Mouse (Mus musculus): Measurements from ENCODE around the gene Brinp1. TPM values are rescaled to one million over a fixed set of nuclear protein-coding genes. Genes with fewer than 3 reads are reported as not detected.
A peak's percentile ranks its signal among the peaks of the same experiment; 100 is the strongest.

Brinp1 gene
- polyA plus RNA-seq (2012; rRNA removed): 122 and 132 TPM in 2 replicates

GRCm38 (mm10) chr4:68954322-68954901 lies at the start of gene Brinp1:
Brinp1 (minus strand) TSS chr4:68954397.
- TF ChIP-seq POLR2A (IDR thresholded peaks at IDR 0.05; ENCODE audit: extremely low read depth, insufficient read depth, low read length): peak; percentile 85; the same call in 1 of the 2 replicates
- no peak for TF ChIP-seq CTCF (IDR thresholded peaks at IDR 0.05; ENCODE audit: extremely low read depth, insufficient read depth, low read length)
- Histone ChIP-seq H3K4me1 (ENCODE audit: control insufficient read depth, insufficient read depth, low read length) (no peaks in the 10 kb centered on the region), H3K27ac (ENCODE audit: insufficient read depth, low read length) (peak within 1 kb of the TSS; percentile 91), H3K4me3 (ENCODE audit: insufficient read depth, low read length) (peak within 1 kb of the TSS; percentile 91)

DNA sequence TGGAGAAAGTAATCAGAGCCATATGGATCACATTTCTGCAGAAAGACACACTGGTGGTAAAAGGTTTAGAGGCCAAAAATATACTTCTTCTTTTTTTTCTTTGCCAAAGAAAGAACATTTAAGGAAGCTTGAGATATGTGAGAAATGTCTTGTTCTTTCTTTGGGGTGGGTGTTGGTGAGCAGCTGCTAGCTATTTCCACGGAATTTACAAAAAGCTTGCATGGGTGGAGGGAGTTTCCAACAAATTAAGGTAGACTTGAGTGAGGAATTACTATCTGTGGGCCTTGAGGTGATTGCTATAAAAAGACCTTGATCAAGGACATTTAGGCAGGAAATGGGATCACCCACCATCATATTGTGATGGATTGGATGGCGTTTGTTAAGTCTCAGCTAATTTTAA lies 3.1 kb upstream of the Brinp1 start:
- Histone ChIP-seq H3K4me1 (ENCODE audit: control insufficient read depth, insufficient read depth, low read length) (no peaks in the 10 kb centered on the region), H3K27ac (ENCODE audit: insufficient read depth, low read length) (no peak overlapping the region), H3K4me3 (ENCODE audit: insufficient read depth, low read length) (no peak overlapping the region)
- TF ChIP-seq POLR2A (IDR thresholded peaks at IDR 0.05; ENCODE audit: extremely low read depth, insufficient read depth, low read length) (no peak), CTCF (IDR thresholded peaks at IDR 0.05; ENCODE audit: extremely low read depth, insufficient read depth, low read length) (no peak)

GRCm38 (mm10) chr4:68955621-68956020 lies 1.4 kb upstream of the Brinp1 start:
- Histone ChIP-seq H3K4me1 (ENCODE audit: control insufficient read depth, insufficient read depth, low read length) (no peaks in the 10 kb centered on the region), H3K27ac (ENCODE audit: insufficient read depth, low read length) (no peak overlapping the region), H3K4me3 (ENCODE audit: insufficient read depth, low read length) (peak overlapping the region; percentile 16; the same call in 1 of the 2 replicates)
- no peak for TF ChIP-seq POLR2A (IDR thresholded peaks at IDR 0.05; ENCODE audit: extremely low read depth, insufficient read depth, low read length)
- no peak for TF ChIP-seq CTCF (IDR thresholded peaks at IDR 0.05; ENCODE audit: extremely low read depth, insufficient read depth, low read length)

DNA sequence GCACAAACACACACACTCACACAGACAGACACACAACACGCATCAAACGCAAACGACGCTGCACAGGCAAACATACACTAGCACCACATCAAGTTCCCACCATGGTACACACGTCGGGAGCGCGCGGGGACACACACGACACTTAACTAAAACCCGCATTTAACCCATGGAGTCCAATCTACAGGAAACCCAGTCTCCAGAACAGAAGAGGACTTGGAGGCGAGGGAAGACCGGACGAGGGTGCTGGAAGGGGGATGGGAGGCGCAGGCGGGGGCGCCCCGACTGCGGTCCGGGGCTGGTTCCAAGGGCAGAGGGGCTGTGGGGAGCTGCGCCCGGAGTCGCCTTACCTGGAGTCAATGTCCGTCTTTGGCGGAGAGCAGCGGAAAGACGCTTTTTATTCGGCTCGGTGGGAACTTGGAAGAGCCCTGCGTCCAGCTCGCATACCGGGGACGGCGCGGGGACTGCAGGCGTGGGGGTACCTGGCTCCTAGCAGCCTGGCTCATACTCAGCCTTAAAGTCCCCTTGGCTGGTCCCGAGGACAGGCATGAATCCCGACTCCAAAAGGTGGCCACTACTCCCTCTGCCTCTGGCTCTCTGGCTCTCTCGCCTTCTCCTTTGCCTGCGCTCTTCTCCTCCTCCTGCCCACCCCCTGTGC lies 403 bp downstream of the Brinp1 start:
- Histone ChIP-seq H3K27ac (ENCODE audit: insufficient read depth, low read length) (peak overlapping the region; percentile 91), H3K4me1 (ENCODE audit: control insufficient read depth, insufficient read depth, low read length) (no peaks in the 10 kb centered on the region), H3K4me3 (ENCODE audit: insufficient read depth, low read length) (peak overlapping the region; percentile 91)
- TF ChIP-seq POLR2A (IDR thresholded peaks at IDR 0.05; ENCODE audit: extremely low read depth, insufficient read depth, low read length) (no peak; the same call in 1 of the 2 replicates), CTCF (IDR thresholded peaks at IDR 0.05; ENCODE audit: extremely low read depth, insufficient read depth, low read length) (no peak)

- peak overlapping the region; percentile 91 for H3K27ac ChIP-seq (ENCODE audit: insufficient read depth, low read length)
- H3K4me3 ChIP-seq (ENCODE audit: insufficient read depth, low read length): peak overlapping the region; percentile 91
- no peak for TF ChIP-seq POLR2A (IDR thresholded peaks at IDR 0.05; ENCODE audit: extremely low read depth, insufficient read depth, low read length)
- no peak for TF ChIP-seq CTCF (IDR thresholded peaks at IDR 0.05; ENCODE audit: extremely low read depth, insufficient read depth, low read length)
- no peaks in the 10 kb centered on the region for H3K4me1 ChIP-seq (ENCODE audit: control insufficient read depth, insufficient read depth, low read length)
Observed at GRCm38 (mm10) chr4:68953131-68953551, 1.1 kb downstream of the Brinp1 start.

DNA sequence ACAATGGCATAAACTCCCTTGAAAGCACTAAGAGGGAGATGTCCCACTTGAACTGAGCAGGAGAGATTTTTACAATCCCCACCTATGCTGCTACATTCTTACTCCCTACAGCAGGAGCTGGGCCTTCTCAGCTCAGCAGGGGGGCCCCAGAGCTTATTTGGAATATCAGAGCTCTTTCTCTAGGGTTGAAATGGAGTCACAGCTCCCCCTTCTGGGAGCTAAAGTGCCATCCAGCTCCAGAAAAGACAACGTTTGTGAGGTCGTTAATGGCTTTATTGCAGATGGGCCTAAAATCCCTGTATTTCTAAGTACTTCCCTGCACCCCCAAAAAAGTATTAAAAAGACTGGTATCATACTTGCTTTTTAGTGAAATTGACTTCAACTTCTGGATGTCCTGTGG lies 3.6 kb downstream of the Brinp1 start:
- peak overlapping the region; percentile 34 for H3K4me3 ChIP-seq (ENCODE audit: insufficient read depth, low read length)
- TF ChIP-seq CTCF (IDR thresholded peaks at IDR 0.05; ENCODE audit: extremely low read depth, insufficient read depth, low read length): peak; percentile 52
- no peak for TF ChIP-seq POLR2A (IDR thresholded peaks at IDR 0.05; ENCODE audit: extremely low read depth, insufficient read depth, low read length)

DNA sequence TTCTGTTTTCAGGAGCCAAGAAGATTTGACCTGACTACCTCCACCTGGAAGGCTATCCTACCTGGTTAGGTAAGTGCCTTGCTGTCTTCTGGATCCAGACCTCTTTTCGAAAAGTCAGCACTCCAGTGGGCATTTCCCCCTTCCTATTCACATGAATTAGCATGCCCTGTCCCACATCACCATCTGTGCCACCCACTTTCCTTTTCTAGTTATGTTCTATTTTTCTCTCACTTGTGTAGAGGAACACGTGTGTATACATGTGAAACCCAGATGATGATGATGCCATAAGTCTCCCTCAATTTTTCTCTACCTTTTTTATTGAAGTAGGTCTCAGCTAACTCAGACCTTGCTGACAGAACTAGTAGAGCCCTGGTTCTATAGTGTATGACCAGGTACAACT lies 11.3 kb downstream of the Brinp1 start:
- TF ChIP-seq POLR2A (IDR thresholded peaks at IDR 0.05; ENCODE audit: extremely low read depth, insufficient read depth, low read length) (no peak), CTCF (IDR thresholded peaks at IDR 0.05; ENCODE audit: extremely low read depth, insufficient read depth, low read length) (no peak)
- peaks cover 7% of the 10 kb centered on the region for H3K4me1 ChIP-seq (ENCODE audit: control insufficient read depth, insufficient read depth, low read length)
- H3K4me3 ChIP-seq (ENCODE audit: insufficient read depth, low read length): no peak overlapping the region
- H3K27ac ChIP-seq (ENCODE audit: insufficient read depth, low read length): no peak overlapping the region

More for the DNA sequence above, 3.6 kb downstream of the Brinp1 start:
- Histone ChIP-seq H3K4me1 (ENCODE audit: control insufficient read depth, insufficient read depth, low read length) (peaks cover 2% of the 10 kb centered on the region), H3K27ac (ENCODE audit: insufficient read depth, low read length) (no peak overlapping the region)

DNA sequence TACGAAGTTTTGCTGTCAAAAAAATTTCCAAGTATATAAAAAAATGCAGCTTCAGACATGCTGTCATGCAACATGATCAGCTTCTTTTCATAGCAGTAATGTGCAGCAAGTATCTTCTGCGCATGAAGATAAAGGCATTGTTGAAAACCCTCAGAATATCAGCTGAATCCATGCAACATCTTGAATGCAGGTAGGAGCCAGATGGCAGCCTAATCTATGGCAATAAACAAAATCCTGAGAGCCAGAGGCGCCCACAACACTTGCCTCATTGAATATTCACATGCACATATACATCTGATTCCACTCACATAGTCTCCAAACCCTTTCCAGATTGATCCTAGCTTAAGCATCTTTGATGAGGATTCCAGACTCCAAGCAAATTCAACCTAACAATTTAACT lies 24.2 kb downstream of the Brinp1 start:
- Histone ChIP-seq H3K4me1 (ENCODE audit: control insufficient read depth, insufficient read depth, low read length) (peaks cover 4% of the 10 kb centered on the region; the same call in 1 of the 2 replicates), H3K27ac (ENCODE audit: insufficient read depth, low read length) (no peak overlapping the region), H3K4me3 (ENCODE audit: insufficient read depth, low read length) (no peak overlapping the region)
- TF ChIP-seq POLR2A (IDR thresholded peaks at IDR 0.05; ENCODE audit: extremely low read depth, insufficient read depth, low read length) (no peak), CTCF (IDR thresholded peaks at IDR 0.05; ENCODE audit: extremely low read depth, insufficient read depth, low read length) (no peak)

DNA sequence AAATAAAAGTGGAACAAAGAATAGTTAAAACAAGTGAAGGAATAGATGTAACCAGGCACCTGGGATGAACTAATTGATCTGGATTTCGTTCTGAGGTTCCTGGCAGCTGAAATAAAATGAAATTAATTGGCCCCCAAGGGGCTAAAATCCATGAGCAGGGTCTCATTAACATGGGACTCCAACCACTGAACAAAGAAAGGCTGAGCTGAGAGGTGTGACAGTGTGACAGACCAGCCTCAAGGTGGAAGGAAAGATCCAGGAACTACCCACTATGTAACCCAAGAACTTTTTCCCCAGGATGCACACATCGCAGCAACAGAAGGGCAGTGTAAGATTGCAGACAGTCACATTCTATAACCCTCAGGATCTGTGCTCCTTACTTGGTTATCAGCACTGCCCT lies 28.1 kb downstream of the Brinp1 start:
- H3K4me1 ChIP-seq (ENCODE audit: control insufficient read depth, insufficient read depth, low read length): peaks cover 2% of the 10 kb centered on the region; the same call in 1 of the 2 replicates
- no peak overlapping the region for H3K4me3 ChIP-seq (ENCODE audit: insufficient read depth, low read length)
- H3K27ac ChIP-seq (ENCODE audit: insufficient read depth, low read length): no peak overlapping the region
- TF ChIP-seq CTCF (IDR thresholded peaks at IDR 0.05; ENCODE audit: extremely low read depth, insufficient read depth, low read length): no peak
- no peak for TF ChIP-seq POLR2A (IDR thresholded peaks at IDR 0.05; ENCODE audit: extremely low read depth, insufficient read depth, low read length)

DNA sequence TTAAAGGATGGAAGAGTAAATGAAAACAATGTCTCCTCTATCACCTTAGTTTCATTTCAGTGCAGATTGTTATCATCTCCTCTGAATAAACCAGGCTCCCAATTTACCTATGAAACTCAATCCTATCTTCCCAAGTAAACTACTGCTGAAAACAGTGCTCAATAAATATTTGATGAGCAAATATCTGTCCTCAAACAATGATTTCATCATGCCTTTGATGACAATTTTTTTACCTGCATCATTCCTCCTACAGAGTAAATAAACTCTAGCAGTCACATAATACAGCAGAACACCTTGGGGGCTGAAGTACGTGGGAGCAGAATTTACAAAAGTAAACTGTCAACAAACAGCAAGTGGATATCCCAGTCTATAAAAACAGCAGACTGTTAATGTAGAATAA lies 31.3 kb downstream of the Brinp1 start:
- TF ChIP-seq CTCF (IDR thresholded peaks at IDR 0.05; ENCODE audit: extremely low read depth, insufficient read depth, low read length) (no peak), POLR2A (IDR thresholded peaks at IDR 0.05; ENCODE audit: extremely low read depth, insufficient read depth, low read length) (no peak)
- H3K4me1 ChIP-seq (ENCODE audit: control insufficient read depth, insufficient read depth, low read length): peaks cover 2% of the 10 kb centered on the region; the same call in 1 of the 2 replicates

More for the DNA sequence above, 31.3 kb downstream of the Brinp1 start:
- Histone ChIP-seq H3K4me3 (ENCODE audit: insufficient read depth, low read length) (no peak overlapping the region), H3K27ac (ENCODE audit: insufficient read depth, low read length) (no peak overlapping the region)
